Mouse (Mus musculus) olfactory bulb, adult 2 months (tissue): ENCODE measurements around the gene Marcksl1.

ENCODE experiments used
- CTCF ChIP-seq: fragments of 200-500 bp; IDR thresholded peaks from 2 replicates; pipeline ENCODE4 v1.5.1; 2012; ENCODE audit warnings: low read depth, mild to moderate bottlenecking, low read length, moderate library complexity; ENCODE audit not compliant: insufficient read depth
- POLR2A ChIP-seq: fragments of 200-500 bp; IDR thresholded peaks from 2 replicates; pipeline ENCODE4 v1.6.1; 2012; ENCODE audit warnings: mild to moderate bottlenecking, low read depth, low read length, moderate library complexity; ENCODE audit not compliant: insufficient read depth

DNA sequence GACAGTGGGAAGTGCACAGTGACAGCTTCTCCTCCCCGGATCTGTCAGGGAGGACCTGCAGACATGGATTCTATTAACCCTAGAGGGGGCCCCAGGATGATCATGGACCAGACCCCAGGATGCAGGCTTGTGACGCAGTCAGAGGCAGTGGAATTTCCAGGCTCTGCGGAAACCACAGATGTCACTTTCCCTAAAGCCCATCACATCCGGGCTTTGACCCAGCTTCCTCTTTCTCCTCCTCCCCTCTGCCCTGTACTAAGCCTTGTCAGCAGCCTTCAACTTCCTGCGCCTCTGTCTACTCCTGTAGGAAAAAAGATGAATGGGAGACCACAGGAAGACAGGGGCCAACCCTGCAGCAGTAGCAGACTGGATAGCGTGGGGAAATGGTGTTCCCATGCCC is 16.8 kb upstream of the Marcksl1 start:
- TF ChIP-seq POLR2A (no peak), CTCF (no peak)
